ENCODE assay signal across 21 mouse cellular contexts in the genomic region with DNA sequence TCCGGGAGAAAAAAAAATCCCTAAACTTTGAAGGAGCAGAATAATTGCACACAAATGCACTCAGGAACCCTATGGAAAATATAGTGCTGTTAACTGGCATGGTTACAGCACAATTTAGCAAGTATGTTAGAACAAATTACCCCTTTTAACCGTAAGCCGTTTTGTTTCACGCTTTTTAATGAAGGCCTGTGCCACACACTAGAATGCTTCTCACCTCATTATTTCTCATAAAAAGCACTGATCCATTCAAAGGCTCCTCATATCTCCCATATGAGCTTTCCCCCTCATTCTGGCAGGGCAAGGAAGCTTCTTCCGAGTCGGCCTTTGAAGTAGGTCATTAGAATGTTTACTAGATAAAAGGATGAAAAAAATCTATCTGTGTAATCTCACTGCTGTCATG.
DNase-seq lines count a peak whose midpoint lies in the region; ATAC-seq and TF ChIP-seq lines count a peak whose summit lies in the region.
"Had no signal": no experiment of that assay in that cellular context is flagged by ENCODE, and none has a peak within 500 bp of the region (broad histone marks: within the 10 kb centered on the region; RNA-seq: fewer than 3 reads in every experiment).

No protein-coding gene starts in this region.

- no peaks in the 10 kb centered on the region for H3K27me3 ChIP-seq in forebrain, embryonic 11.5 days (ENCODE audit: control insufficient read depth, insufficient read depth, low read length)
- no peaks in the 10 kb centered on the region for H3K27me3 ChIP-seq in forebrain, embryonic 16.5 days (replicated peaks; ENCODE audit: control insufficient read depth, insufficient read depth, low read length)
- H3K27me3 ChIP-seq in limb, embryonic 11.5 days (ENCODE audit: control insufficient read depth, insufficient read depth, low read length) = no peaks in the 10 kb centered on the region
- no peaks in the 10 kb centered on the region for H3K27me3 ChIP-seq in limb, embryonic 10.5 days (ENCODE audit: low read depth, poor library complexity, severe bottlenecking)
- no peaks in the 10 kb centered on the region for H3K27me3 ChIP-seq in limb, embryonic 14.5 days (ENCODE audit: control insufficient read depth, insufficient read depth, low read length)
- H3K27me3 ChIP-seq: hindbrain, embryonic 12.5 days; hindbrain, embryonic 15.5 days had no signal

- no peak overlapping the region for H3K4me3 ChIP-seq in forebrain, embryonic 11.5 days (ENCODE audit: low read depth, low read length)
- no peak overlapping the region for H3K4me3 ChIP-seq in forebrain, embryonic 16.5 days (replicated peaks; ENCODE audit: low read length)
- H3K4me3 ChIP-seq in limb, embryonic 11.5 days (ENCODE audit: low read depth, low read length) = no peak overlapping the region
- H3K4me3 ChIP-seq in limb, embryonic 10.5 days = no peak overlapping the region
- H3K4me3 ChIP-seq in limb, embryonic 14.5 days (replicated peaks; ENCODE audit: low read length) = no peak overlapping the region
- H3K4me3 ChIP-seq: forebrain, embryonic 10.5 days; hindbrain, embryonic 12.5 days; hindbrain, embryonic 15.5 days had no signal

- H3K4me1 ChIP-seq in forebrain, embryonic 11.5 days (replicated peaks; ENCODE audit: control insufficient read depth, insufficient read depth, low read length) = no peaks in the 10 kb centered on the region
- no peaks in the 10 kb centered on the region for H3K4me1 ChIP-seq in forebrain, embryonic 16.5 days (replicated peaks; ENCODE audit: control insufficient read depth, insufficient read depth, low read length)
- peaks cover 6% of the 10 kb centered on the region; the same call in 1 of the 2 replicates for H3K4me1 ChIP-seq in limb, embryonic 11.5 days (ENCODE audit: control insufficient read depth, insufficient read depth, low read length)
- H3K4me1 ChIP-seq in limb, embryonic 10.5 days = peaks cover 14% of the 10 kb centered on the region
- 0 out of 2 replicates have a peak, but pooled peaks cover 6% of the 10 kb centered on the region for H3K4me1 ChIP-seq in limb, embryonic 14.5 days (ENCODE audit: control insufficient read depth, insufficient read depth, low read length)
- H3K4me1 ChIP-seq: forebrain, embryonic 10.5 days; hindbrain, embryonic 12.5 days; hindbrain, embryonic 15.5 days had no signal

- H3K36me3 ChIP-seq in forebrain, embryonic 11.5 days (ENCODE audit: control insufficient read depth, insufficient read depth, low read length) = no peaks in the 10 kb centered on the region
- H3K36me3 ChIP-seq in forebrain, embryonic 16.5 days (ENCODE audit: control insufficient read depth, insufficient read depth) = no peaks in the 10 kb centered on the region
- no peaks in the 10 kb centered on the region for H3K36me3 ChIP-seq in limb, embryonic 11.5 days (ENCODE audit: control insufficient read depth, insufficient read depth, low read length)
- H3K36me3 ChIP-seq in limb, embryonic 10.5 days = no peaks in the 10 kb centered on the region
- H3K36me3 ChIP-seq in limb, embryonic 14.5 days (ENCODE audit: control insufficient read depth, insufficient read depth, low read length) = no peaks in the 10 kb centered on the region
- H3K36me3 ChIP-seq: forebrain, embryonic 10.5 days; hindbrain, embryonic 12.5 days; hindbrain, embryonic 15.5 days had no signal

- H3K4me2 ChIP-seq in forebrain, embryonic 11.5 days (ENCODE audit: low read depth, low read length, severe bottlenecking) = no peak overlapping the region
- no peak overlapping the region for H3K4me2 ChIP-seq in forebrain, embryonic 16.5 days (ENCODE audit: low read length)
- H3K4me2 ChIP-seq in limb, embryonic 11.5 days (ENCODE audit: low read depth, severe bottlenecking) = no peak overlapping the region
- H3K4me2 ChIP-seq in limb, embryonic 14.5 days (replicated peaks; ENCODE audit: low read depth, low read length, severe bottlenecking) = 0 out of 2 replicates have a peak overlapping the region, but pooled peaks have one; percentile 0
- H3K4me2 ChIP-seq: heart, embryonic 11.5 days; hindbrain, embryonic 12.5 days; hindbrain, embryonic 15.5 days had no signal

- no peak for TF ChIP-seq POLR2A in brain, embryonic 14.5 days (IDR thresholded peaks at IDR 0.05; ENCODE audit: borderline replicate concordance, extremely low read depth, insufficient read depth, insufficient read length, poor library complexity, severe bottlenecking)
- TF ChIP-seq POLR2A in limb, embryonic 14.5 days (IDR thresholded peaks at IDR 0.05; ENCODE audit: borderline replicate concordance, extremely low read depth, insufficient read depth, insufficient read length) = no peak

- no peak overlapping the region for H3K27ac ChIP-seq in forebrain, embryonic 11.5 days (ENCODE audit: low read depth, low read length)
- H3K27ac ChIP-seq in forebrain, embryonic 16.5 days (ENCODE audit: low read length) = no peak overlapping the region
- H3K27ac ChIP-seq in limb, embryonic 11.5 days (replicated peaks; ENCODE audit: low read depth, low read length) = 0 out of 2 replicates have a peak overlapping the region, but pooled peaks have one; percentile 21
- no peak overlapping the region for H3K27ac ChIP-seq in limb, embryonic 10.5 days
- H3K27ac ChIP-seq in limb, embryonic 14.5 days (replicated peaks; ENCODE audit: low read depth, low read length) = no peak overlapping the region
- H3K27ac ChIP-seq: forebrain, embryonic 10.5 days; hindbrain, embryonic 12.5 days; hindbrain, embryonic 15.5 days had no signal

- no peak for TF ChIP-seq CTCF in brain, embryonic 14.5 days (IDR thresholded peaks at IDR 0.05; ENCODE audit: borderline replicate concordance, extremely low read depth, insufficient read depth, insufficient read length)

- no peak overlapping the region for H3K9ac ChIP-seq in forebrain, embryonic 11.5 days (ENCODE audit: low read length)
- no peak overlapping the region for H3K9ac ChIP-seq in forebrain, embryonic 16.5 days (replicated peaks; ENCODE audit: low read depth, low read length)
- no peak overlapping the region for H3K9ac ChIP-seq in limb, embryonic 11.5 days (ENCODE audit: low read length)
- no peak overlapping the region for H3K9ac ChIP-seq in limb, embryonic 14.5 days (ENCODE audit: low read depth, low read length, severe bottlenecking)
- H3K9ac ChIP-seq: hindbrain, embryonic 12.5 days; hindbrain, embryonic 15.5 days had no signal

- no peaks in the 10 kb centered on the region for H3K9me3 ChIP-seq in forebrain, embryonic 11.5 days (ENCODE audit: control insufficient read depth, low read length)
- no peaks in the 10 kb centered on the region for H3K9me3 ChIP-seq in forebrain, embryonic 16.5 days (ENCODE audit: control insufficient read depth, low read length)
- H3K9me3 ChIP-seq in limb, embryonic 11.5 days (ENCODE audit: control insufficient read depth, low read length) = no peaks in the 10 kb centered on the region
- no peaks in the 10 kb centered on the region for H3K9me3 ChIP-seq in limb, embryonic 10.5 days (replicated peaks)
- H3K9me3 ChIP-seq in limb, embryonic 14.5 days (ENCODE audit: control insufficient read depth, low read length) = no peaks in the 10 kb centered on the region
- H3K9me3 ChIP-seq: forebrain, embryonic 10.5 days; hindbrain, embryonic 12.5 days; hindbrain, embryonic 15.5 days had no signal

- WGBS in forebrain, embryonic 11.5 days = 63% methylated on average over 6 of the region's 6 CpGs
- WGBS in forebrain, embryonic 16.5 days = 32% methylated on average over 6 of the region's 6 CpGs
- 17% methylated on average over 6 of the region's 6 CpGs for WGBS in limb, embryonic 11.5 days
- WGBS in limb, embryonic 10.5 days = 31% methylated on average over 6 of the region's 6 CpGs
- 18% methylated on average over 6 of the region's 6 CpGs for WGBS in limb, embryonic 14.5 days

- peak; percentile 71 for ATAC-seq in forebrain, embryonic 11.5 days (replicated peaks; ENCODE audit: low FRiP score)
- ATAC-seq in forebrain, embryonic 16.5 days = no peak
- no peak for ATAC-seq in limb, embryonic 11.5 days (ENCODE audit: insufficient number of reproducible peaks, low FRiP score, low TSS enrichment, low read depth)
- ATAC-seq in limb, embryonic 14.5 days (ENCODE audit: low FRiP score, low read depth) = no peak; the same call in 1 of the 2 replicates
- ATAC-seq: activated CD4-positive, CD25-positive, alpha-beta regulatory T cell, adult 4 months had no signal

- no peak for DNase-seq in forebrain, embryonic 11.5 days (ENCODE audit: low spot score)
- DNase-seq in limb, embryonic 11.5 days (ENCODE audit: low spot score) = no peak
- DNase-seq in limb, embryonic 10.5 days (ENCODE audit: low spot score) = no peak
- peak; percentile 68 for DNase-seq in brain, embryonic 14.5 days (ENCODE audit: low read depth)
- peak; percentile 14 for DNase-seq in limb, embryonic 14.5 days (ENCODE audit: low spot score)
- DNase-seq in frontal cortex, postnatal 36 days (ENCODE audit: low spot score in 2 of 2) = no peak
- no peak for DNase-seq in frontal cortex, postnatal 14 days (ENCODE audit: low spot score in 2 of 2)
- DNase-seq: adrenal gland, adult 8-10 months; adrenal gland, postnatal 25 days; cerebellum, adult 18-20 months; cerebellum, adult 9-10 months; cerebellum, postnatal 14 days; gastrocnemius, postnatal 10 days; gastrocnemius, postnatal 36 days; heart, adult 11 months had no signal

Comparison
In these comparisons a context has a peak if more than half of its experiments do, and no peak if none do; other contexts are left out.
1. DNase-seq: peak in brain, embryonic 14.5 days (single experiment) and limb, embryonic 14.5 days (single experiment); none in forebrain, embryonic 11.5 days (single experiment), limb, embryonic 11.5 days (single experiment), limb, embryonic 10.5 days (single experiment), frontal cortex, postnatal 36 days (0 of 2) and frontal cortex, postnatal 14 days (0 of 2).